Mouse (Mus musculus): ENCODE data around the gene Dock4.

Gene Dock4

GRCm38 (mm10) chr12:40445648-40446449 is at the start of gene Dock4, which contains the start of gene Zfp277:
Dock4 (plus strand) TSS chr12:40445952.
Zfp277 (minus strand) TSS chr12:40445902.
- peak; percentile 98 for DNase-seq (ENCODE audit: low read depth)

- DNase-seq (ENCODE audit: low read depth), result no peak
These were observed 46.8 kb upstream of the Dock4 start for GRCm38 (mm10) chr12:40398916-40399315.

- no peak for DNase-seq (ENCODE audit: low read depth)
These were observed 46.4 kb upstream of the Dock4 start for GRCm38 (mm10) chr12:40399386-40399785.

- no peak for DNase-seq (ENCODE audit: low read depth)
These were observed 45.9 kb upstream of the Dock4 start for GRCm38 (mm10) chr12:40399812-40400211.

- no peak for DNase-seq (ENCODE audit: low read depth)
These were observed 31.0 kb upstream of the Dock4 start for GRCm38 (mm10) chr12:40414682-40415311.

GRCm38 (mm10) chr12:40415312-40415925 is 30.3 kb upstream of the Dock4 start:
- no peak for DNase-seq (ENCODE audit: low read depth)

GRCm38 (mm10) chr12:40417257-40417656 is 28.5 kb upstream of the Dock4 start:
- DNase-seq (ENCODE audit: low read depth), result no peak

GRCm38 (mm10) chr12:40424991-40425390 is 20.8 kb upstream of the Dock4 start:
- no peak for DNase-seq (ENCODE audit: low read depth)

GRCm38 (mm10) chr12:40427606-40428005 is 18.1 kb upstream of the Dock4 start:
- no peak for DNase-seq (ENCODE audit: low read depth)

- no peak for DNase-seq (ENCODE audit: low read depth)
These were observed 15.8 kb upstream of the Dock4 start for GRCm38 (mm10) chr12:40429976-40430375.

- no peak for DNase-seq (ENCODE audit: low read depth)
These were observed 14.7 kb upstream of the Dock4 start for GRCm38 (mm10) chr12:40431075-40431474.

- DNase-seq (ENCODE audit: low read depth), result peak; percentile 60
These were observed 11.7 kb upstream of the Dock4 start for GRCm38 (mm10) chr12:40434101-40434500.

- no peak for DNase-seq (ENCODE audit: low read depth)
These were observed 7.7 kb upstream of the Dock4 start for GRCm38 (mm10) chr12:40438049-40438448.

GRCm38 (mm10) chr12:40445206-40445605 is 546 bp upstream of the Dock4 start:
- peak; percentile 17 for DNase-seq (ENCODE audit: low read depth)

- no peak for DNase-seq (ENCODE audit: low read depth)
These were observed 964 bp downstream of the Dock4 start for GRCm38 (mm10) chr12:40446450-40447381.

- no peak for DNase-seq (ENCODE audit: low read depth)
These were observed 2.0 kb downstream of the Dock4 start for GRCm38 (mm10) chr12:40447561-40448355.

- DNase-seq (ENCODE audit: low read depth), result no peak
These were observed 3.5 kb downstream of the Dock4 start for GRCm38 (mm10) chr12:40449119-40449795.

GRCm38 (mm10) chr12:40456517-40456916 is 10.8 kb downstream of the Dock4 start:
- no peak for DNase-seq (ENCODE audit: low read depth)

- no peak for DNase-seq (ENCODE audit: low read depth)
These were observed 13.2 kb downstream of the Dock4 start for GRCm38 (mm10) chr12:40458977-40459376.

GRCm38 (mm10) chr12:40459673-40460265 is 14.0 kb downstream of the Dock4 start:
- DNase-seq (ENCODE audit: low read depth), result no peak

Measured in fibroblast of lung, adult 2 months (primary cell).